Mouse (Mus musculus): ENCODE results near the gene Lzts3.

GRCm38 (mm10) chr2:130663342-130663741 is 20.7 kb upstream of the Lzts3 start:
- no peak for TF ChIP-seq POLR2A (IDR thresholded peaks at IDR 0.05; ENCODE audit: extremely low read depth, insufficient read depth, low read length)
- TF ChIP-seq CTCF (IDR thresholded peaks at IDR 0.05; ENCODE audit: extremely low read depth, insufficient read depth, low read length) = no peak
